Mouse (Mus musculus) heart, postnatal 0 days (tissue): ENCODE data around the gene Gprc5c. TPM values are rescaled to one million over a fixed set of nuclear protein-coding genes. Genes with fewer than 3 reads are reported as not detected.
"Not testable (repeated sequence)": the region's sequence is repeated elsewhere in the genome, so short reads cannot be mapped to it uniquely, and the experiment has no call there.

Source experiments
- ATAC-seq: fragments of 200-750 bp; cut with Nextera tagmentation; 2 replicates; pipeline ENCODE4 v1.8.0; 2017; ENCODE audit warnings: low read depth, moderate number of reproducible peaks, moderate library complexity; ENCODE audit not compliant: insufficient read depth
- DNase-seq: peaks from one replicate; pipeline ENCODE4 v3.0.0-alpha.2; 2016; ENCODE audit warnings: low spot score
- H3K27ac ChIP-seq: fragments of 300-500 bp; sonication (generic); 2 replicates; pipeline ENCODE4 v1.5.1; 2014; ENCODE audit warnings: low read depth, mild to moderate bottlenecking
- H3K27me3 ChIP-seq: fragments of 300-500 bp; sonication (generic); 2 replicates; pipeline ENCODE4 v1.6.1; 2014; ENCODE audit warnings: low read length, mixed read lengths; ENCODE audit not compliant: control insufficient read depth, insufficient read depth
- H3K36me3 ChIP-seq: fragments of 300-500 bp; sonication (generic); replicated peaks from 2 replicates; pipeline ENCODE4 v1.6.1; 2014; ENCODE audit warnings: low read length, mixed read lengths; ENCODE audit not compliant: control insufficient read depth, insufficient read depth
- H3K4me1 ChIP-seq: fragments of 300-500 bp; sonication (generic); 2 replicates; pipeline ENCODE4 v1.6.1; 2014; ENCODE audit warnings: antibody characterized with exemption; ENCODE audit not compliant: control insufficient read depth, insufficient read depth
- H3K4me2 ChIP-seq: fragments of 300-500 bp; sonication (generic); 2 replicates; pipeline ENCODE4 v1.6.1; 2014; ENCODE audit warnings: low read depth, mild to moderate bottlenecking, low read length, moderate library complexity
- H3K4me3 ChIP-seq: fragments of 300-500 bp; sonication (generic); 2 replicates; pipeline ENCODE4 v1.5.1; 2014; ENCODE audit warnings: low read depth, low read length
- H3K9ac ChIP-seq: fragments of 300-500 bp; sonication (generic); replicated peaks from 2 replicates; pipeline ENCODE4 v1.6.1; 2014; ENCODE audit warnings: low read depth, low read length, mixed read lengths
- H3K9me3 ChIP-seq: fragments of 300-500 bp; sonication (generic); replicated peaks from 2 replicates; pipeline ENCODE4 v1.6.1; 2016; ENCODE audit warnings: low read length; ENCODE audit not compliant: control insufficient read depth
- CTCF ChIP-seq: IDR thresholded peaks from 2 replicates; pipeline ENCODE4 v1.5.1; 2016; ENCODE audit warnings: antibody characterized with exemption, control low read depth, low read depth
- EP300 ChIP-seq: IDR thresholded peaks from 2 replicates; pipeline ENCODE4 v1.6.1; 2016; ENCODE audit warnings: antibody characterized with exemption, low read depth
- WGBS: fragments of 180-500 bp; shearing (Covaris S2); extraction: QIAGEN DNeasy Blood & Tissue Kit; methylation state at CpG from one replicate; pipeline ENCODE4 v1.1.7; 2014; 5-methylcytosine and 5-hydroxymethylcytosine counted together
- polyA plus RNA-seq: library from polyadenylated mRNA; unstranded; fragments of >200 nt; fragmentation: Nextera tagmentation; extraction: Ambion mirVana; gene quantifications from 2 replicates; pipeline ENCODE4 v1.2.1, GENCODE M21; 2015
- total RNA-seq: library from RNA; depleted of rRNA; stranded (reverse); fragments of >200 nt; gene quantifications from 2 replicates; pipeline ENCODE4 v1.2.3, GENCODE M21; 2014; ENCODE audit warnings: low replicate concordance; rRNA removed

Gene Gprc5c
- total and polyA plus RNA-seq, 2 experiments from 2014 or later: 7.5 to 16.5 TPM

GRCm38 (mm10) chr11:114907567-114907966 lies 56.6 kb downstream of the Gprc5c start:
- ATAC-seq (no peak), DNase-seq (no peak)

GRCm38 (mm10) chr11:114908086-114908485 lies 57.1 kb downstream of the Gprc5c start:
- no peak for ATAC-seq
- no peak overlapping the region for H3K4me2 ChIP-seq
- no peak for TF ChIP-seq EP300
- TF ChIP-seq CTCF: no peak

More at GRCm38 (mm10) chr11:114907567-114907966, 56.6 kb downstream of the Gprc5c start:
- Histone ChIP-seq H3K27ac (no peak overlapping the region), H3K4me1 (no peaks in the 10 kb centered on the region), H3K9me3 (no peaks in the 10 kb centered on the region), H3K27me3 (no peaks in the 10 kb centered on the region), H3K9ac (no peak overlapping the region), H3K4me2 (no peak overlapping the region), H3K36me3 (no peaks in the 10 kb centered on the region), H3K4me3 (no peak overlapping the region)
- WGBS: 63% methylated on average over 4 of the region's 4 CpGs
- TF ChIP-seq CTCF (no peak), EP300 (no peak)

GRCm38 (mm10) chr11:114909538-114909937 lies 58.6 kb downstream of the Gprc5c start:
- not testable (repeated sequence) for H3K9me3 ChIP-seq, H3K9ac ChIP-seq, H3K27me3 ChIP-seq, H3K4me2 ChIP-seq, DNase-seq, H3K4me1 ChIP-seq, H3K27ac ChIP-seq, H3K36me3 ChIP-seq, ATAC-seq, H3K4me3 ChIP-seq
- 38% methylated on average over 3 of the region's 3 CpGs for WGBS

More at GRCm38 (mm10) chr11:114908086-114908485, 57.1 kb downstream of the Gprc5c start:
- no peaks in the 10 kb centered on the region for H3K9me3 ChIP-seq
- 45% methylated on average over 4 of the region's 4 CpGs for WGBS
- no peak for DNase-seq
- H3K27ac ChIP-seq: no peak overlapping the region
- H3K9ac ChIP-seq: no peak overlapping the region
- no peak overlapping the region for H3K4me3 ChIP-seq
- H3K36me3 ChIP-seq: no peaks in the 10 kb centered on the region
- no peaks in the 10 kb centered on the region for H3K4me1 ChIP-seq
- no peaks in the 10 kb centered on the region for H3K27me3 ChIP-seq

DNA sequence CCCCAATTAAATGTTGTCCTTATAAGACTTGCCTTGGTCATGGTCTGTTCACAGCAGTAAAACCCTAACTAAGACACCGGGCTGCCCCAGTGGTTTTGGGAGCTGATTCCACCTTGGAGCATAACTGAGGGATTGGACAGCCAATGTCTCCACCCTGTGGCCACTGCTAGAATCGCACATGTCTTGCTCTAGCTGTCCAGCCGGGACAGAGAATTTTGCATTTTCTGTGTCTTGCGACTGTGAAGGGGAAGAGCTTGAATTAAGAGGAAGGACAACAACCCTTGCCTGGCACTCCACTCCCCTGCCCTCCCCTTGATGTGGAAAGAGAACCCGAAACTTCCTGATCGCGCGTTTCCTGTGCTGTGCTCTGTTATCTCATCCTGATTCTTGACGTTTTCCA lies 61.9 kb downstream of the Gprc5c start:
- Histone ChIP-seq H3K9ac (no peak overlapping the region), H3K36me3 (no peaks in the 10 kb centered on the region), H3K4me1 (peaks cover 10% of the 10 kb centered on the region; the same call in 1 of the 2 replicates), H3K27ac (no peak overlapping the region), H3K4me3 (no peak overlapping the region), H3K9me3 (no peaks in the 10 kb centered on the region), H3K4me2 (no peak overlapping the region), H3K27me3 (no peaks in the 10 kb centered on the region)
- peak; percentile 47 for ATAC-seq
- peak; percentile 87 for TF ChIP-seq CTCF
- TF ChIP-seq EP300: no peak
- peak; percentile 73 for DNase-seq
- WGBS: 8% methylated on average over 9 of the region's 9 CpGs

- Histone ChIP-seq H3K4me2 (no peak overlapping the region; the same call in 1 of the 2 replicates), H3K36me3 (no peaks in the 10 kb centered on the region), H3K27ac (no peak overlapping the region), H3K9ac (no peak overlapping the region), H3K27me3 (no peaks in the 10 kb centered on the region), H3K4me1 (peaks cover 10% of the 10 kb centered on the region; the same call in 1 of the 2 replicates), H3K9me3 (0 out of 2 replicates have a peak, but pooled peaks cover 3% of the 10 kb centered on the region), H3K4me3 (no peak overlapping the region)
- DNase-seq (peak; percentile 23), ATAC-seq (no peak)
- TF ChIP-seq EP300 (no peak), CTCF (no peak)
- WGBS: 10% methylated on average over 7 of the region's 7 CpGs
These were observed 64.0 kb downstream of the Gprc5c start for GRCm38 (mm10) chr11:114914978-114915377.

DNA sequence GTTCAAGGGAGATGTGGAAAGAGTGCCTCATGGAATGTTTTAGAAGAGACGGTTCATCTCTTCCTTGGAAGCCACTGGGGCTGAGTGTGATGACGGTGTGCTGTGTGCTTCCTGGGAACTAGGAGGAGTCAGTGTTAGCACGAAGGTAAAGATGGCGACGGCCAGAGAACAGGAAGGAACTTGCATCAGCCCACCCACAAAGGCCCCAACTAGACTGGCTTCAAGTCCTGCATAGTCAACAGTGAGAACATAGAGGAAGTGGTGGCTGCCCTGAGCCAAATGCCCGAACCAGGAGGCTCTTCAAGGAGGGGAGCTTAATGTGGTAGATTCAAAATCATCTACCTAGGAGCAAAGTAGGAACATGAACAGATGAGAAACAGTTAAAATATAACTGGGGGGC lies 66.2 kb downstream of the Gprc5c start:
- no peak for TF ChIP-seq CTCF
- TF ChIP-seq EP300: no peak
- 58% methylated on average over 6 of the region's 6 CpGs for WGBS
- H3K9me3 ChIP-seq: 0 out of 2 replicates have a peak, but pooled peaks cover 3% of the 10 kb centered on the region
- no peak overlapping the region for H3K9ac ChIP-seq
- ATAC-seq (no peak), DNase-seq (no peak)
- H3K4me1 ChIP-seq: peaks cover 10% of the 10 kb centered on the region; the same call in 1 of the 2 replicates
- no peak overlapping the region for H3K4me3 ChIP-seq
- no peaks in the 10 kb centered on the region for H3K27me3 ChIP-seq
- no peak overlapping the region for H3K27ac ChIP-seq
- no peaks in the 10 kb centered on the region for H3K36me3 ChIP-seq
- no peak overlapping the region for H3K4me2 ChIP-seq

Other genes starting within 250 kb of the Gprc5c start
- 331 and 650 TPM in 2 replicates for gene Rpl38, start 182.6 kb upstream of the Gprc5c start, total RNA-seq
- gene Rpl38, start 182.6 kb upstream of the Gprc5c start, polyA plus RNA-seq: 773 and 797 TPM in 2 replicates
- 12.4 and 17.6 TPM in 2 replicates for gene Ttyh2, start 175.7 kb upstream of the Gprc5c start, total RNA-seq
- gene Ttyh2, start 175.7 kb upstream of the Gprc5c start, polyA plus RNA-seq: 10.5 and 11.8 TPM in 2 replicates
- not detected in 2 replicates for gene Dnaic2, start 123.7 kb upstream of the Gprc5c start, total RNA-seq
- gene Dnaic2, start 123.7 kb upstream of the Gprc5c start, polyA plus RNA-seq: 0.33 and 0.75 TPM in 2 replicates
- gene Kif19a, start 85.8 kb upstream of the Gprc5c start, total RNA-seq: 2.7 TPM in 1 of 2 replicates, not detected in the other
- gene Kif19a, start 85.8 kb upstream of the Gprc5c start, polyA plus RNA-seq: 0.08 and 0.14 TPM in 2 replicates
- gene Btbd17, start 55.2 kb upstream of the Gprc5c start, total RNA-seq: not detected in 2 replicates
- gene Btbd17, start 55.2 kb upstream of the Gprc5c start, polyA plus RNA-seq: 0.12 and 0.18 TPM in 2 replicates
- not detected in 2 replicates for gene Gpr142, start 52.2 kb upstream of the Gprc5c start, total RNA-seq
- gene Gpr142, start 52.2 kb upstream of the Gprc5c start, polyA plus RNA-seq: not detected in 2 replicates
- gene Cd300a, start 38.9 kb downstream of the Gprc5c start, total RNA-seq: 0.35 TPM in 1 of 2 replicates, not detected in the other
- 0.92 and 0.97 TPM in 2 replicates for gene Cd300a, start 38.9 kb downstream of the Gprc5c start, polyA plus RNA-seq
- not detected in 2 replicates for gene Cd300lb, start 83.2 kb downstream of the Gprc5c start, total RNA-seq
- gene Cd300lb, start 83.2 kb downstream of the Gprc5c start, polyA plus RNA-seq: 0.33 and 0.37 TPM in 2 replicates
- gene Cd300c, start 118.0 kb downstream of the Gprc5c start, total RNA-seq: not detected in 2 replicates
- not detected in 2 replicates for gene Cd300c, start 118.0 kb downstream of the Gprc5c start, polyA plus RNA-seq
- not detected in 2 replicates for gene Cd300ld, start 138.8 kb downstream of the Gprc5c start, total RNA-seq
- 0.31 and 0.32 TPM in 2 replicates for gene Cd300ld, start 138.8 kb downstream of the Gprc5c start, polyA plus RNA-seq
- gene Cd300c2, start 150.7 kb downstream of the Gprc5c start, total RNA-seq: 0.19 and 3.2 TPM in 2 replicates
- 2.5 and 3.2 TPM in 2 replicates for gene Cd300c2, start 150.7 kb downstream of the Gprc5c start, polyA plus RNA-seq
- not detected in 2 replicates for gene Cd300ld2, start 165.0 kb downstream of the Gprc5c start, total RNA-seq
- not detected in 2 replicates for gene Cd300ld2, start 165.0 kb downstream of the Gprc5c start, polyA plus RNA-seq
- not detected in 2 replicates for gene Cd300ld4, start 175.9 kb downstream of the Gprc5c start, total RNA-seq
- not detected in 2 replicates for gene Cd300ld4, start 175.9 kb downstream of the Gprc5c start, polyA plus RNA-seq
- not detected in 2 replicates for gene Cd300ld5, start 186.6 kb downstream of the Gprc5c start, total RNA-seq
- gene Cd300ld5, start 186.6 kb downstream of the Gprc5c start, polyA plus RNA-seq: not detected in 2 replicates
- not detected in 2 replicates for gene Cd300ld3, start 197.3 kb downstream of the Gprc5c start, total RNA-seq
- gene Cd300ld3, start 197.3 kb downstream of the Gprc5c start, polyA plus RNA-seq: not detected in 2 replicates
- not detected in 2 replicates for gene Cd300e, start 211.0 kb downstream of the Gprc5c start, total RNA-seq
- gene Cd300e, start 211.0 kb downstream of the Gprc5c start, polyA plus RNA-seq: 0.07 TPM in 1 of 2 replicates, not detected in the other
- 0.04 and 2.0 TPM in 2 replicates for gene Rab37, start 240.3 kb downstream of the Gprc5c start, total RNA-seq
- gene Rab37, start 240.3 kb downstream of the Gprc5c start, polyA plus RNA-seq: 1.1 and 1.3 TPM in 2 replicates